Mouse (Mus musculus) limb, embryonic 14.5 days (tissue): ENCODE data around the gene Nkx2-2. TPM values are rescaled to one million over a fixed set of nuclear protein-coding genes. Genes with fewer than 3 reads are reported as not detected.

Experiments used
- ATAC-seq: fragments of 200-750 bp; cut with Nextera tagmentation; 2 replicates; pipeline ENCODE4 v1.8.0; 2017; ENCODE audit warnings: low read depth, moderate number of reproducible peaks, moderate TSS enrichment; ENCODE audit not compliant: low FRiP score
- DNase-seq: peaks from one replicate; pipeline ENCODE4 v3.0.0-alpha.2; 2015; ENCODE audit warnings: low spot score
- H3K27ac ChIP-seq: fragments of 300-500 bp; sonication (generic); replicated peaks from 2 replicates; pipeline ENCODE4 v1.5.1; 2014; ENCODE audit warnings: low read depth, mild to moderate bottlenecking, low read length, moderate library complexity, mixed read lengths
- H3K27me3 ChIP-seq: fragments of 300-500 bp; sonication (generic); 2 replicates; pipeline ENCODE4 v1.6.1; 2014; ENCODE audit warnings: low read length, mixed read lengths; ENCODE audit not compliant: control insufficient read depth, insufficient read depth
- H3K36me3 ChIP-seq: fragments of 300-500 bp; sonication (generic); 2 replicates; pipeline ENCODE4 v1.6.1; 2014; ENCODE audit warnings: mild to moderate bottlenecking, low read length, moderate library complexity, mixed read lengths; ENCODE audit not compliant: control insufficient read depth, insufficient read depth
- H3K4me1 ChIP-seq: fragments of 300-500 bp; sonication (generic); 2 replicates; pipeline ENCODE4 v1.6.1; 2014; ENCODE audit warnings: antibody characterized with exemption, low read length, mixed read lengths; ENCODE audit not compliant: control insufficient read depth, insufficient read depth
- H3K4me2 ChIP-seq: fragments of 300-500 bp; sonication (generic); replicated peaks from 2 replicates; pipeline ENCODE4 v1.6.1; 2014; ENCODE audit warnings: low read depth, mild to moderate bottlenecking, low read length, moderate library complexity; ENCODE audit not compliant: severe bottlenecking
- H3K4me3 ChIP-seq: fragments of 300-500 bp; sonication (generic); replicated peaks from 2 replicates; pipeline ENCODE4 v1.5.1; 2014; ENCODE audit warnings: low read length
- H3K9ac ChIP-seq: fragments of 300-500 bp; sonication (generic); 2 replicates; pipeline ENCODE4 v1.6.1; 2014; ENCODE audit warnings: mild to moderate bottlenecking, low read depth, low read length, moderate library complexity; ENCODE audit not compliant: severe bottlenecking
- H3K9me3 ChIP-seq: fragments of 300-500 bp; sonication (generic); 2 replicates; pipeline ENCODE4 v1.6.1; 2016; ENCODE audit warnings: low read length; ENCODE audit not compliant: control insufficient read depth
- POLR2A ChIP-seq: fragments of 200-500 bp; IDR thresholded peaks from 2 replicates; pipeline ENCODE4 v1.8.0; 2012; ENCODE audit warnings: inconsistent platforms, mild to moderate bottlenecking, moderate library complexity, borderline replicate concordance; ENCODE audit not compliant: insufficient read depth, insufficient read length; ENCODE audit errors: extremely low read depth
- WGBS: fragments of 180-500 bp; shearing (Covaris S2); extraction: QIAGEN DNeasy Blood & Tissue Kit; methylation state at CpG from one replicate; pipeline ENCODE4 v1.1.7; 2014; 5-methylcytosine and 5-hydroxymethylcytosine counted together
- polyA plus RNA-seq, 2 experiments: library from polyadenylated mRNA; depleted of rRNA in 1 of 2; stranded (reverse) in 1 of 2; unstranded in 1 of 2; fragments of >200 nt; fragmentation: Nextera tagmentation in 1 of 2; extraction: Ambion mirVana in 1 of 2; gene quantifications; 2 replicates each; pipeline versions ENCODE4 v1.2.1 to v1.2.3; 2012 to 2014

Gene Nkx2-2
- polyA plus RNA-seq, 2 experiments, result 0.20 to 0.22 TPM

DNA sequence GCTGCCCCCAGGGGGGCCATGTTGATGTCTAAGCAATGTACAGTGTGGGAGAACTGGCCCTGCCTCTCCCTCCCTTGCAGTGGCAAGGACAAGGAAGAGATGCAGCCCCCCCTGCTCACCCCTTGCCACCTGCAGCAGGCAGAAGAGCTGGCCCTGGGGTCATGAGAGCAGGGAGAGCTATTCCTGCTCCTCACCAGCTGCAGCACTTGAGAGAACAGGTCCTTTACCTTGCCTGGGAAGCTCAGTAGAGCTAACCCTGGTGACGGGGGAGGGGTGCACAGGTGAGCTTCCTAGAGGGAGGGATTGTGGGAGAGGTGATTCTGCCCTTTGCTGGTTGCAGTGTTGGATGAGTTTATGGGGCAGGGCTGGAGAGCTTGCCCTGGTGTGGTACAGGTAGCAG is 28.2 kb downstream of the Nkx2-2 start:
- no peak for TF ChIP-seq POLR2A
- H3K27me3 ChIP-seq, result no peaks in the 10 kb centered on the region
- WGBS, result 91% methylated on average over 1 of the region's 1 CpGs

DNA sequence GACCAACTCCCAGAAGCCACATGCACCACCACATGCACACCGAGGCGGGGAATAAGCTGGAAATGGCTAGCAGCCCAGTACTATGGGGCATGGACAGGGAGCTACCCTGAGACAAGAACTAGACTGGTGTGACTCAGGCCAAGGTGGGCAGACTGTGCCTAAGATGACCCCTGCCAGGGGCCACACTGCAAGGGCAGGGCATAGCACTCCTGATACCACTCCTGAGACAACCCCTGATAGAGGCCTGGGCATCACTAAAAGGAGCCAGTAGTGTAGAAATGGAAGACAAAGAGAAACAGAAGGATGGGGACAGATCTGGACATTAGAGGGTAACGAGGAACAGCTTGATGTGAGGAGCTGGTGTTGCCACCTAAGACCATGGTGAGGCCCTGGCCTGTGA is 28.7 kb downstream of the Nkx2-2 start:
- no peak for ATAC-seq
- H3K4me2 ChIP-seq, result no peak overlapping the region
- H3K27me3 ChIP-seq, result no peaks in the 10 kb centered on the region
- no peak overlapping the region for H3K4me3 ChIP-seq
- 86% methylated on average over 3 of the region's 3 CpGs for WGBS
- no peaks in the 10 kb centered on the region for H3K9me3 ChIP-seq
- no peaks in the 10 kb centered on the region for H3K4me1 ChIP-seq
- no peak overlapping the region for H3K27ac ChIP-seq
- DNase-seq, result no peak
- TF ChIP-seq POLR2A, result no peak
- H3K9ac ChIP-seq, result no peak overlapping the region
- H3K36me3 ChIP-seq, result no peaks in the 10 kb centered on the region

More for the DNA sequence above, 28.2 kb downstream of the Nkx2-2 start:
- DNase-seq, result no peak
- H3K4me2 ChIP-seq, result no peak overlapping the region
- no peaks in the 10 kb centered on the region for H3K4me1 ChIP-seq
- no peaks in the 10 kb centered on the region for H3K9me3 ChIP-seq
- no peak overlapping the region for H3K27ac ChIP-seq
- no peak for ATAC-seq
- no peak overlapping the region for H3K9ac ChIP-seq
- no peak overlapping the region for H3K4me3 ChIP-seq
- no peaks in the 10 kb centered on the region for H3K36me3 ChIP-seq

DNA sequence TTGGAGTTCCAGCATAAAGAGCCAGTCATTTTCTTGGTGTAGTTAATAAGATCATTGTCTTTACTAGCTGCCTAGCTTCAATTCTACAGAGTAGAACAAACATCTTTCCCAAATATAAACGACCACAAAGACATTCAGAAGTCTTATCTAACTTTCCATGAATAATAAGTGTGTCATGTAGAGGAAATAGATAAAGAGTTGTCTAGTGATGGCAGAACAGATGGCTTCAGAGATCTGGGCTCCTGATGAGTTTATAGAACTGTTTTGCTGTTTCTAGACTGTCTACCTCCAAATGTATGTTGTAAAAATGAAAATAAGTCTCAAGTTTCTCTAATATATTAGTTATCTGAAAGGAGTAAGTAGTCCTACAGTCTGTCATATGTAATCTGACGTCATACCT is 41.5 kb downstream of the Nkx2-2 start:
- Histone ChIP-seq H3K27ac (no peak overlapping the region), H3K4me3 (no peak overlapping the region), H3K27me3 (no peaks in the 10 kb centered on the region), H3K9me3 (no peaks in the 10 kb centered on the region), H3K4me2 (no peak overlapping the region), H3K4me1 (no peaks in the 10 kb centered on the region), H3K36me3 (no peaks in the 10 kb centered on the region), H3K9ac (no peak overlapping the region)
- 59% methylated on average over 2 of the region's 2 CpGs for WGBS
- DNase-seq (no peak), ATAC-seq (no peak)
- no peak for TF ChIP-seq POLR2A

Other genes with a start within 250 kb of the Nkx2-2 start
- gene Xrn2, start 181.2 kb downstream of the Nkx2-2 start, polyA plus RNA-seq (2012; rRNA removed), result 40.0 and 57.0 TPM in 2 replicates
- 81.8 and 86.2 TPM in 2 replicates for gene Xrn2, start 181.2 kb downstream of the Nkx2-2 start, polyA plus RNA-seq (2014; fragmentation: Nextera tagmentation; extraction: Ambion mirVana)
- gene Nkx2-4, start 108.8 kb downstream of the Nkx2-2 start, polyA plus RNA-seq (2012; rRNA removed), result not detected in 2 replicates
- not detected in 2 replicates for gene Nkx2-4, start 108.8 kb downstream of the Nkx2-2 start, polyA plus RNA-seq (2014; fragmentation: Nextera tagmentation; extraction: Ambion mirVana)
- gene Pax1, start 167.7 kb upstream of the Nkx2-2 start, polyA plus RNA-seq (2012; rRNA removed), result 9.9 and 12.5 TPM in 2 replicates
- 4.9 and 5.0 TPM in 2 replicates for gene Pax1, start 167.7 kb upstream of the Nkx2-2 start, polyA plus RNA-seq (2014; fragmentation: Nextera tagmentation; extraction: Ambion mirVana)